Mouse (Mus musculus) erythroid progenitor cell, adult 5-6 weeks (primary cell): ENCODE results near the gene Tgfa. TPM values are rescaled to one million over a fixed set of nuclear protein-coding genes. Genes with fewer than 3 reads are reported as not detected.

Experiments used
- ATAC-seq: replicated peaks from 2 replicates; pipeline ENCODE4 v1.8.0; 2016; ENCODE audit warnings: moderate number of reproducible peaks, mild to moderate bottlenecking, moderate TSS enrichment, inconsistent platforms; ENCODE audit not compliant: poor library complexity, low FRiP score, severe bottlenecking
- total RNA-seq, 2 experiments: library from RNA; stranded (forward) in 1 of 2; stranded (reverse) in 1 of 2; fragments of 150-400 nt in 1 of 2; fragments of 186-747, 209-891 nt in 1 of 2; gene quantifications; 2 replicates each; pipeline versions ENCODE4 v1.2.3 to v1.2.4; 2015 to 2017; ENCODE audit warnings: low replicate concordance in 2 of 2

Gene Tgfa
- total RNA-seq, 2 experiments from 2014 or later: not detected

GRCm38 (mm10) chr6:86219494-86219893, 24.5 kb downstream of the Tgfa start:
- no peak for ATAC-seq

GRCm38 (mm10) chr6:86220171-86220570, 25.1 kb downstream of the Tgfa start:
- no peak for ATAC-seq

GRCm38 (mm10) chr6:86222381-86222780, 27.4 kb downstream of the Tgfa start:
- no peak for ATAC-seq

GRCm38 (mm10) chr6:86225604-86226003, 30.6 kb downstream of the Tgfa start:
- no peak for ATAC-seq

GRCm38 (mm10) chr6:86232367-86232766, 37.3 kb downstream of the Tgfa start:
- ATAC-seq: no peak

- no peak for ATAC-seq
Measured at GRCm38 (mm10) chr6:86233512-86234430, 38.7 kb downstream of the Tgfa start.

- no peak for ATAC-seq
Measured at GRCm38 (mm10) chr6:86244866-86245265, 49.8 kb downstream of the Tgfa start.

GRCm38 (mm10) chr6:86245965-86246364, 50.9 kb downstream of the Tgfa start:
- ATAC-seq: no peak

- no peak for ATAC-seq
Measured at GRCm38 (mm10) chr6:86248562-86248961, 53.5 kb downstream of the Tgfa start.

- no peak for ATAC-seq
Measured at GRCm38 (mm10) chr6:86249042-86249441, 54.0 kb downstream of the Tgfa start.

GRCm38 (mm10) chr6:86250236-86250635, 55.2 kb downstream of the Tgfa start:
- ATAC-seq: no peak

- no peak for ATAC-seq
Measured at GRCm38 (mm10) chr6:86250830-86251229, 55.8 kb downstream of the Tgfa start.

- ATAC-seq: no peak
Measured at GRCm38 (mm10) chr6:86252176-86253125, 57.4 kb downstream of the Tgfa start.

GRCm38 (mm10) chr6:86255899-86256298, 60.9 kb downstream of the Tgfa start:
- no peak for ATAC-seq

GRCm38 (mm10) chr6:86259242-86259641, 64.2 kb downstream of the Tgfa start:
- no peak for ATAC-seq

- ATAC-seq: no peak
Measured at GRCm38 (mm10) chr6:86260322-86261050, 65.5 kb downstream of the Tgfa start.

GRCm38 (mm10) chr6:86266786-86267185, 71.8 kb downstream of the Tgfa start:
- no peak for ATAC-seq

- no peak for ATAC-seq
Measured at GRCm38 (mm10) chr6:86270373-86271068, 75.5 kb downstream of the Tgfa start.

GRCm38 (mm10) chr6:86271130-86271529, 76.1 kb downstream of the Tgfa start:
- no peak for ATAC-seq
